Mouse (Mus musculus) heart, adult 18-20 months (tissue): ENCODE data around the gene 4930469K13Rik. TPM values are rescaled to one million over a fixed set of nuclear protein-coding genes. Genes with fewer than 3 reads are reported as not detected.

Experiments
- DNase-seq, 2 experiments: peaks; one replicate each; pipeline ENCODE4 v3.0.0; 2021 to 2022; ENCODE audit warnings: mixed read lengths in 1 of 2
- total RNA-seq, 2 experiments: library from RNA; stranded (reverse); gene quantifications; 2 replicates each; pipeline ENCODE4 v1.2.3; 2021

Gene 4930469K13Rik
- total RNA-seq, 2 experiments from 2014 or later: not detected

DNA sequence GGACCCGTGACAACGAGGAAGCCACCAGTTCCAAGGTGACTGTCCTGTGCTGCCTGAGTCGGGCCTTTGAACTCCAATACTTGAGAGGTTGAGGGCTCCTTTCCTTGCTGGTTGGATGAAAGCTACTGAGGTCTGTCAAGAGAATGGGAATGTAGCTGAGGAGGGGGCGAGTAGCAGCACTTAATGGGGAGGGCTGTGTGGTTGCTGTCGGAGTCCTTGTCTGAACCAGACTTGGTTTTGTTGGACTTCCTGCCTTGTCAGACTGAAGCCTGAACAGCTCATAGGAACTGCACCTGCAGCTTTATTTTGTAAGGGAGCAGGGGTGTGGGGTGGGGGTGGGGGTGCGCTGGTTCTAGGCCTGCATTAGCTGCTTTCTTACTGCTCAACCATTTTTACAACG is 19.8 kb downstream of the 4930469K13Rik start:
- no peak for DNase-seq

DNA sequence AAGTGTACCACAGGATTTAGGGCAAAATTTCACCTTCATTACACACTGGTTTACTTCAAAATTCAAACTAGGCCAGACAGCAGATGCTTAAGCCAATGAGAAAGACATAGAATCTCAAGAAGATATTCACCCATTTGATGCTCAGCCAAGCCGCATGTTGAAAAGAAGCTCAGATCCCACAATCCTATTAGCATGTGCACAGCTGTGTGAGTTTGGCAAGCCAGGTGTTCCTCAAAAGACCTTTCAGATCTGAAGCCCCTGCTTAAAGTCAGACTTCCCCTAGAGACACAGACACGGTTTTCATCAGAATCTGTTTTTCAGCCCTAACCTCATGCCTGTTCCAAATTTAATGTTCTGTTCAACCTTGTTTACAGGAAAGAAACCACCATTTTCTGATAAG is 20.5 kb downstream of the 4930469K13Rik start:
- no peak for DNase-seq

DNA sequence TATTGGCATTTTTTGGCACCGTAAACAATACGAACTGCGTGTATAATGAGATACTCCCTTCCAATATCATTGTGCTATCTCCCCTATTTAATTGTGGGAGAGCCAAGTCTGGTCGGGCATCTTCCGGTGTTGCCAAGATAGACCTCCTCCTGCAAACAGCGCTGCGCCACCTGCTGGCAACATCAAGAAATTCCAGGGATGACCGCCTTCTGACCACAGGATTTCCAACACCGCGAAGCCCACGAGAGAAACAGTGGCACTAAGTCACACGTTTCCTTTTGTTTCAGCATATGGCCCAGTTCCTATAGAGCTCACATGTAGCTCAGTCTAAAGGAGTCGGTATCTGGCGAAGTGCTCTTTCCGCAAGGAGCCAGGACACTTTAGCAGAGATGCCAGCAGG is 24.6 kb downstream of the 4930469K13Rik start:
- DNase-seq: peak; percentile 55 to 78

DNA sequence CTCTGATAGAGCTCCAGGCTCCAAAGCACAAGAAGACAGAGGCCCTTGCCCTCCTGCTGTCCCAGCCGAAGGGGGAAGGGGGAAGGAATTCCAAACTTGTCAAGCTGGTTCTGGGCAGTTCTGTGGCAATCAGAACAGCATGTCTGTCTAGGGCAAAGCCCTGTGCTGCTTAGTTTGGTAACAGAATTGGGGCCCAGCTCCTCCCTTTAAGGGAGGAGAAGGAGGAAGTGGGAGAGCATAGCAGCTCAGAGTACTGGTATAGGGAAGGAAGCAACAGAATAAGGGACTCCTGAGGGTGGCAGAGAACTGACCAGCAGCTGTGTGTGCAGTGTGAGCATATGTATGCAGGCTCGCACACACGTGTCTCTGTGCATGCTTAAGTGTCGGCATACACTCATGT is 26.0 kb downstream of the 4930469K13Rik start:
- DNase-seq: peak in 1 of 2 experiments; percentile 48

DNA sequence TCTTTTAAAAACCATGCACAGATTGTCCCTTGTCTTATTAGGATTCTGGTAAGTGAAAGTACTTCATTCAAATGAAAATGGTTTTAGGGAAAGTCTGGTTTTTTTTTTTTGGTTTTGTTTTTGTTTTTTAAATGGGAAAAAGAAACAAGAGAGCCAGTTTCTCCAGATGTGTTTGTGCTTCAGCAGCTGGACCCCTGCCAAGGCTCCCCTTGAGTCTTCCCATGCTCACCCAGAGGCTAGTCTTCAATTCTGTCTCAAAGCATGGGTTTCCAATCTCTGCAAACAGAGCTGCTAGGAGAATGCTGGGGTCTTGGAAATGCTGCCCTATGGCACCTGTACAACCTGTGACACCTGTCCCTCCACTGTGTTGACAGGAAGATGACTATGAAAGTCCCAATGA is 27.8 kb downstream of the 4930469K13Rik start:
- no peak for DNase-seq

DNA sequence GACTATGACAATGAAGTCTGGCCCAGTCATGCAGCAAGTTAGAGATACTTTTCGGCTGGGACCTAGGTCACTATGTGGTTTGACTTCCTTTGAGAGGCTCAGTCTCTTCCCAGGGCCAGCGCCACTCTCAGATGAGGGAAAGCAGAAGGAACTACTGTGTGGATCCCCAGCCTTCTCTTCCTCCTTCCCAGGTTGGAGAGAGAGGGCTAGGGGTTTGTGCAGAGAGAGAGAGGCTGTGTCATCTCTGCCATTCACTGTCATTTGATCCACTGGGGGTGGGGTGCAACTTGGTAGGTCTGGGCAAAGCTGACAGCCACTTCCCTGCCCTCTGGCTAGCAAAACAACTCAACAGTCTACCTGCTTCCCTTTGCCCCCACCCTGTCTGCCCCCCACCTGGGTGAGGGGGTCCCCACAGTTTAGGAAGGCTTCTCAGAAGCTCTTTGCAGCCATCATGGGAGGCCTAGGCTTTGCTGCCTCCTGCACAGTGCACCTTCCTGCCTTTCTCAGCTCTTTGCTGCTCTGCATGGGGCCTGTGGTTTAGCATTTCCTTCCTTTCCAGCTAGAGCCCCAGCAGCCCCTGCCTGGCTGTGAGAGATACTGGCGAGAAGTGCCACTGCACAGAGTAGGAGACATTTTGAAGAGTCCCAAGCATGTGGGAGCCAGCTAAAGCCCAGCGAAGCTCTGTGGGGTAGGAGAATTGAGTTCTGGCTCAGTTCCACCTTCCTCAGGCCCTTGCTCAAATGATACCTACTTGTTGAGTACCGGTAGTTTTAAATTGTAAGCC is 34.5 kb downstream of the 4930469K13Rik start:
- peak in 1 of 2 experiments; percentile 54 for DNase-seq

DNA sequence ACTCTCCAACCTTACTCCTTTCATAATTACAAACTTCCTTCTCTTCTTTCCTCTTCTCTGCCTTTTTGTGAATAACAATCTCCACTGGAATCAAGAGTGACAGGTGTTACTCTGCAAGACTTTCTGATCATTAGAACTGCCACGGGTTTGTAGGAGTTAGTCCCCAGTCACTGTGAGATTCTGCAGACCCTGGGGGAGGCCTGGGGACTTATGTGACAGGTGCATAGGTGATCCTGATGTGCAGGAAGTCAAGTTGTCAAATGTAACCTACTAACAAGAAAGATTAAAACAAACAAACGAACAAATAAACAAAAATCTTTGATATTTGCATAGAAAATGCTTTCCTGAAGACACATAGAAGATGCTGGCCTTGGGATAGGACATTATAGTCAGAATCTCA is 35.1 kb downstream of the 4930469K13Rik start:
- DNase-seq: no peak

DNA sequence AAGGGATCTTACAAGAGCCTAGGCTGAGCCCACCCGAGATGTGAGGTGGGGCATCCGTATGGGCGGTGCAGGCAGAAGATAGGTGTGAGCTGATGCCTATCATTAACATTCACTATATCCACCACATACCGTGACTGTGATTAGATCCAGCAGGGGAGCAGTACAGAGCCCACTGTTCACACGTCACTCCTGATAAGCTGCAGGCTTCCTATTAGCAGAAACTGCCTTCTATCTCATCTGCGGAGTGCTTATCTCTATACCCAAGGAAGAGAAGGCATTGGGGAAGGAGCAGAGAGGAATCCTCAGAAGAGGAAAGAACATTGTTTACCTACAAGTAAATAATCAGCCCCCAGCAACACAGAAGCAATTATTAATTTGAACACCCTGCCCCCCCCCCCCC is 36.6 kb downstream of the 4930469K13Rik start:
- DNase-seq: no peak

DNA sequence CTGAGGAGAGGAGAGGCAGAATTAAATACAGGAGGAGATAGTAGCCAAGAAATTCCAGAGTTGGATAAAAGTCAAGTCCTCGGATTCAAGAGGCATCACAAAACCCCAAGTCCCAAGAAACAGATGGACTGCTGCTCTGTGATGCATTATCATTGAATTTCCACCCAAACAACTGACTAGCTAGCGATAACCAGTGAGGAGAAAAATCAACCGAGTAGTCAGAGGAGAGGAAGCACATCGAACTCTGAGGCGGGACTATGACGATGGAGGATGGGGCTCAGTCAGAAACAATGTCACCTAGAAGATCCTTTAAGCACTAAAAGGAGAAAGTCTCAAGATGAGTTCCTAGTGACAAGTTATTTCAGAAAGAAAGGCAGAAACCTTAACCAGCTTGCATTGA is 39.4 kb downstream of the 4930469K13Rik start:
- DNase-seq: no peak

DNA sequence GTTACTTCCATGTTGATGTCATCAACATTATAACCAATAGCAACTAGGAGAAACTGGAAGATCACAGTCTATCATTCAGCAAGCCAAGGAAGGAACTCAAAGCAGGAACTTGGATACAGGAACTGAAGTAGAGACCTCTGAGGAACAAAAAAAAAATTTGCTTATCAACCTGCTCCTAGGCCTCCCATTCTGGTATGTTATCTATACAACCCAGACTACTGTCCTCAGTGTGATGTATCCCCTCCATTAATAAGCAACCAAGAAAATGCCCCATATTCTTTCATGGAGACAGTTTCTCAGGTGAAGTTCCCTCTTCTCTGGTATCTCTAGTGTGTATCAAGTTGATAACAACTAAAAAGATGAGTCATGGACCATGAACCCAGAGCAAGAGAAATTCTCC is 40.0 kb downstream of the 4930469K13Rik start:
- no peak for DNase-seq

DNA sequence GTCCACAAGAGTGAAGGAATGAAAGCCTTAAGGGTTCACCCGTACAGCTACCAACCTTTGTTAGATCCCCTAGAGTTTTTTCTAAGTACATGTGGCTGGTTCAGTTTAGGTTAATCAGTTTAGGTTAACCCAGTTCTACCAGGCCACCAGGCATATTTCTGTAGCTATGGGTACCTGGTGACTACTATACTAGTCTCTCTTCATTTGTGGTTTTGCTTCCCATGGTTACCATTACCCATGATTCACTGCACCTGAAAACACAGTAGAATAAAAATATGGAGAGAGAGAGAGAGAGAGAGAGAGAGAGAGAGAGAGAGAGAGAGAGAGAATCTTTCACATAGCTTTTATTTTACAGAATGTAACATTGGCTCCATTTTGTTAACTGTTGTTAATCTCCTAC is 41.6 kb downstream of the 4930469K13Rik start:
- no peak for DNase-seq

DNA sequence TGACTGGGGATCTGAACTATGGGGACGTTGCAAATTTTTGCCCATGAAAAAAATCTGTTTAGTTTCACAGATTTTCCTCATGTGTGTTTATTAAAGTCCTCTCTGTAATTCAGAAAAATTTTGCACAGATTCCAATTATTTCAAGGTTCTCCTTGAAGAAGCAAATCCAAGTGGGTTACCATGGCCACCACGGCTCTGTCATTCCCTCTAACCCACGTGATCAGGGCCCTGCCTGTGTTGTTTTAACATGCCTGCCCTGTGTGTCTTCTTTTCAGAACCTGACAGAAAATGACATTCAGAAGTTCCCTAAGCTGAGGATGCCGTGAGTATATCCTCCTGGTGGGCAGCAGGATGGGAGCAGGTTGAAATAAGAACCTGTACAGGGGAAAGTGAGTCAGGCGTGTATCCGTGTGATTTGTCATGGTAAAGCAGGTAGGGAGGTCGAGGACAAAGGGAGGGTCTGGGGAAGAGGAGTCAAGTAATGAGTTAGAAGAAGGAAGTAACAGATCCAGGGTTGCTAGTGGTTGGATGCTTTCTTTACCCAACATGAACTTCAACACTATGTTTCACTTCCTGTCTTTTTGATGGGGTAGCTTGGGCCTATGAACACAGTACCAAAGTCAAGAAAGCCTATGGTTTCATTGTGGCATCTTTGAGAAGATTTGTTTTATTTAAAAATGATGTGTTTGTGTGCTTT is 44.2 kb downstream of the 4930469K13Rik start:
- DNase-seq: no peak

DNA sequence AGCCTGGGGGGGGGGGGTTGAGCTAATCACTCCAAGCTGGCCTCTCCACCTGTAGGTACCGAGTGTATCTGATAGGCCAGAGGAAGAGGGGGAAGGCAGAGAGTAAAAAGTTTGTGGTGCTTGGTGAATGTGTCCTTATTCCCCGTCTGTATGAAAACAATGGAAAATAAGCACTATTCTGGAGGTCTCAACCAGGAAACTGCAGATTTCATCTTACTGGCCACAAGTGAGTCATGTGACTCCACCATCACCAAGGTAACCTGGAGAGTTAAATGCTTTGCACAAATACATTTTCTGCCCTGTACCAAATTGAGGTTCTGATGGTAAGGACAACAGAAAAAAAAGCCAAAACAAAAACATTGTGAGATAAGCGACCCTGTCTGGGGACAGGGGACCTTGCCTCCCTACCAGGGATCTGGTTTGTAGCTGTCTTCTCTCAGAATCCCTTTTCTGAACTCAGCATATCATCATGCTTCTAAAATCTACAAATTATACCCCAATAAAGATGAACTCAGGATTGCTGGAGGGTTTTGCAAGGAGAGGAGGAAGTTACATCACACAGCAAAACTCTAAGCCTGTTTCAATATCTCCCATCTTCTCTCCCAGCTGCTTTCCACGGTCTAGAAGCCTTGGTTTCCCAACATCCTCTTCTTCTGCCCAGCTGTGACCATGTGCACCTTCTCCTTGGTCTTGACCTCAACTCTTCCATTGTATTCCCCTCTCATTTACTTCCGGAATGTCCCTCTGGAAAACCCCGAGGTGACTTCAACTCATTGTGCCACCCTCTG is 45.1 kb downstream of the 4930469K13Rik start:
- no peak for DNase-seq

DNA sequence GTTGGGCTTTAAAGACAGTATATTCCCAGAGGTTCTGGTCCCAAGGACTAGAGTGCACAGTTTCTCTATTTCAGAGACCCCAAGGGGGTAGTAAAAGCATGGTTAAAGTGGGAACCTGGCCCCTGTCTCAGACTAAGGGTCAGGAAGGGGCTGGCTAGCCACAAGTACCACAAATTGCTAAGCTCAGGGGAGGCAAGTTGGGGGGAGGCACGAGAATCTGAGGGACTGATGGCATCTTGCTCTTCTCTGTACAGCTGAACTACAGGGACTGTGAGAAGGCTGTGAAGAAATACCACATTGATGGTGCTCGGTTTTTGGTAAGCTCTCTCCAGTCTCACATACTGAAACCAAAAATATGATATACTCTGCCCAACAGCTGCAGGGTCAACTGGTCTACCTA is 47.7 kb downstream of the 4930469K13Rik start:
- DNase-seq: no peak

DNA sequence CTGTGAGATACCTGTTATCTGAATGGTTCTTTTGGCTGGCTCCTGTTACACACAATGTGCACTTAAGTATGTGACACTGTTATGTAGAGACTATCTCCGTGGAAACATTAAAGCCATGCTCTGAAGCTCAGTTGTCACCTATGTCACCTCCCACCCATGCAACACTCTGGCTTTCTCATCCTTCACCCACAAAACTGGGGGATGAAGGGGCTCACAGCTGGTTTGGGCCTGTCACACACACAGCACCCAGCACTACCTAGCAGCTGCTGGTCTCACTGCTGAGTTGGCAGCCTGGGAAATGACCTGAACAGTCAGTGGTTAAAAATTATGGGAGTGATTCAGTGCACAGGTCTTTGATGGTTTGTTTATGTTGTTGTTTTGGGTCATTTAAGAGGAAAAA is 48.3 kb downstream of the 4930469K13Rik start:
- no peak for DNase-seq

DNA sequence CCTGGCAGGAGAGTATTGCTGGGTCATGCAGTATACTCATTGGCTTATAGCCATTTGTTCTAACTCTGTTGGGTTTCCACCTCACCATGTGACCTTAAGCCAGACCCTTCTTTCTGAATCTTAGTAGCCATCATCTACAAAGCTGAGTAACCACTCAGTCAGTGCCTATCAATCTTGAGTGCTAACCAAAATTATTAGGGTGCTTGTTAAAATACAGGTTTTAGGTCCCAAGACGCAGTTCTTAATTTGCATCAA is 49.3 kb downstream of the 4930469K13Rik start:
- DNase-seq: no peak

DNA sequence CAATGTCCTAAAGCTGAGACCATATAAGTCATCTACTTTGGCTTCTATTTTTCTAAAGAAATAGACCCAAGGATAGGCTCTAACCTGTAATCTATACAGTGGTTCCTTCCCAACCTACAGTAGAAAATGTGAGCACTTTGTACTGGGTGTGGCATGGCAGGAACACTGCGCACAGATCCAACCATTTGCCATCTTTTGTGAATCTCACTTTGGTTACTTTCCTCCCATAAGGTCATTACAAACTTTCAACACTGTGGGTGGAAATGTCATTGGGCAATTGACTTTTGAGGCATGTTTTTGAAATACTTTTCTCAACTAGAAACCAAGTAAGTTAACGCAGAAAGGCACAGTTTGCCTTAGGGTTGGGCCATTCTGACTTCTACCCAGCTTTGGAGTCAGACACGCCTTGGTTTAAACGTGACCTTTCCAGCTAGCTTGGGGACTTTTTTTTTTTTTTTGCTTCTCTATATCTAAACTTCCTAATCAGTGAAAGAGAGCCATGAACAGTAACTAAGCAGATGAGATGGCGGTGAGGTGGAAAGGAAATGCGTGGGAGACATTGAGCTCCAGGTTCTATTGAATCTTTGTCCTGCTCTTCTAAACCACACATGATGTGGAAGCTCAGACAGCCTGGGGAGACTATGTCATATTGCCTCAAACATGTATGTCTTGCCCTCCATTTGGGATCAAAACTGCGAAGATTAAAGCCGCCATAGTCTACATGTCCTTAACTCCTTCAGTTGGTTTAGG is 49.8 kb downstream of the 4930469K13Rik start:
- no peak for DNase-seq

DNA sequence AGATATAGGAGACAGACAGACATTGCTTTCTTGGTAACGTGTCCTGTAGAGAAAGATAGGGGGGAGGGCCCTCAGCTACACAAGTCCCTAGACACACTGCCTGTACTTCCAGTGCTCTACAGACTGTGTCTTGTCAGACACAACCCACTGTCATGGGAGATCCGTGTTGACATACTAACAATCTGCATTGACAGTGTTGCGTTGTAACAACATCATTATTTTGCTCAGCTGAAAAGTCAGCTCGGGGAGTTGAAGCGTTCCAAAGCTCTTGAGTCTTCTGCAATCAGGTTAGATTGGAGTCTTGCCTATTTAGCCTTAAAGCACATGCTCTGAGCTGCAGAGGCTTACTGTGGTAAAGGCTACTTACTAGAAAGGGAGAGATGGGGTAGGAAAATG is 50.8 kb downstream of the 4930469K13Rik start:
- no peak for DNase-seq

DNA sequence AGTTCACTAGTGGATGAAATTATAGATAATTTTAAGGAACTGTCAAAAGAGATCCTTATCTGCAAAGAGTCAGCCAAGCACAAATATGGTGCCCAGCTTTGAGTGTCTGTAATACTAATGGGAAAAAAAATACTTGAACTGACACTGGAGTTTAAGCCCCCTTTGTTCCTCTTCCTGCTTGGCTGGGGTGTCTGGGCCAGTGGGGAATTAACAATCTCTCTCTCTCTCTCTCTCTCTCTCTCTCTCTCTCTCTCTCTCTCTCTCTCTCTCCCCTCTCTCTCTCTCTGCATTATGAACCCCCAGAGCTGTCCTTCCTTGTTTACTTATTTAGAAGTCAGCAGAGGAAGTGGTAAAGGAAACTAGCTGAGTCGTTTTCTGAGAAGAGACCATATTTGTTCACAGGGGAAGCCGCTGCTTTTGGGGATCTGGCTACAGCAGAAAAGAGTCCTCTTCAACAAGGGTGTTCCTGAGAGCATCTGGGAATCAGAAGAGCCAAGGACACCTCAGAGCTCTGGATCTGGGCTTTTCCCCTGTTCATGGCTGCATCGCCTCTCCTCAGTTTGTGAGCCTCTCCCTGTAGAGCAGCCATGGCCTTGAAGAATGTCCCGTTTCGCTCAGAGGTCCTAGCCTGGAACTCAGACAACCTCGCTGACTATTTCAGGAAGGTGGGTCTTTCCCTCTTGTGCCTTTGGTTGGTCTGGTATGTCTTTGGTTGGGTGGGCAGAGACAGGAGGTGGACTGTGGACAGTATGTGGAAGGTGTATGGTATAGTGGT is 51.4 kb downstream of the 4930469K13Rik start, which contains the start of gene Lcp2:
Gene Lcp2, plus strand, starts transcription at position 154 of the 775 bp plus-strand sequence.
- peak in 1 of 2 experiments; percentile 40 for DNase-seq

DNA sequence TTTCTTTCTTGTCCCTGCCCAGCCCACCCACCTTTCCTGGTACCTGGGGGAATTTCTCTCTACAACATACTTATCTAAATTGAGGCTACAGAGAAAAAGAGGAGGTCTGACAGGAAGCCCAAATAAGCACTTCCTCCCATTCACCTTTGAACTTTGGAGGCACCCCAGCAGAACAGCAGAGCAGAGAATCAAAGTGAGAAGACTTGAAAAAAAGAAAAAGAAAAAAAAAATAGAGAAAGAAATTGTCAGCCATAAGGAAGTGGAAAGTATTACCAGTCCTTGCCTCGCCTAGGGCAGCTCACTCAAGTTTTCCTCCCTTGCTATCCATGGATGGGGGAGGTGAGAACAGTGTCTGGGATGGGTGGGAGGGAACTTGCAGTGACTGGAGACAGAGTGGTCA is 55.5 kb downstream of the 4930469K13Rik start:
- DNase-seq: no peak

DNA sequence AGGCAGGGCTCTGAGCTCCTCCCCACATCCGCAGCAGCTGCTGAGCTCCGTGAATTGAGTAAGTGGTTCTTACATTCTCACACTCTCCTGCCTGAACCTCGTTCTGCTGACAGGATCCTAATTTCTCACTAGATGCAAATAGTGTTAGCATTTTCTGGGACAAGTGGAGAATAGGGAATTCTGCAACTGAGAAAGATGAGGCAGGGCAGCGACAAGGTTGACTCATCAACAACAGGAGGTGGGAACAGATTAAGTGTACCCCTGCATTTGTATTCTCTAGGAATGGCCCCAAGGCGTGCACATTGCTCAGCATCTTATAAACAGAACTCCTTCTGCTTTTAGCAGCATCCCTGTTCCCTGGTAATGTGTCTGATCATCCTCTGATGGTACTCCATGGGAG is 58.3 kb downstream of the 4930469K13Rik start:
- DNase-seq: no peak
